Mouse (Mus musculus) hindbrain, postnatal 0 days (tissue): ENCODE measurements at regions not wholly inside any gene's neighbourhood (a gene's known extent, or its start where the extent isn't known, plus 50 kb on each side); places are given as distances from the start of the nearest gene placed in this dataset.

ENCODE experiments used
- ATAC-seq: fragments of 200-750 bp; cut with Nextera tagmentation; 2 replicates; pipeline ENCODE4 v1.8.0; 2017; ENCODE audit warnings: mild to moderate bottlenecking, moderate TSS enrichment, moderate library complexity
- DNase-seq: peaks from one replicate; pipeline ENCODE4 v3.0.0-alpha.2; 2015; ENCODE audit warnings: low spot score
- H3K27ac ChIP-seq: fragments of 300-500 bp; sonication (generic); 2 replicates; pipeline ENCODE4 v1.5.1; 2014; ENCODE audit warnings: mild to moderate bottlenecking
- H3K27me3 ChIP-seq: fragments of 300-500 bp; sonication (generic); 2 replicates; pipeline ENCODE4 v1.6.1; 2014; ENCODE audit warnings: low read length, mixed read lengths; ENCODE audit not compliant: insufficient read depth
- H3K36me3 ChIP-seq: fragments of 300-500 bp; sonication (generic); 2 replicates; pipeline ENCODE4 v1.6.1; 2014; ENCODE audit warnings: low read length, mixed read lengths; ENCODE audit not compliant: insufficient read depth
- H3K4me1 ChIP-seq: fragments of 300-500 bp; sonication (generic); 2 replicates; pipeline ENCODE4 v1.6.1; 2014; ENCODE audit warnings: antibody characterized with exemption, low read length, mixed read lengths; ENCODE audit not compliant: insufficient read depth
- H3K4me2 ChIP-seq: fragments of 300-500 bp; sonication (generic); 2 replicates; pipeline ENCODE4 v1.6.1; 2014; ENCODE audit warnings: low read depth, mild to moderate bottlenecking, low read length, moderate library complexity, mixed read lengths
- H3K4me3 ChIP-seq: fragments of 300-500 bp; sonication (generic); 2 replicates; pipeline ENCODE4 v1.5.1; 2014; ENCODE audit warnings: low read length
- H3K9ac ChIP-seq: fragments of 300-500 bp; sonication (generic); replicated peaks from 2 replicates; pipeline ENCODE4 v1.6.1; 2014; ENCODE audit warnings: mild to moderate bottlenecking, low read length, moderate library complexity, mixed read lengths
- H3K9me3 ChIP-seq: fragments of 300-500 bp; sonication (generic); 2 replicates; pipeline ENCODE4 v1.6.1; 2016; ENCODE audit warnings: low read length, mixed read lengths
- CTCF ChIP-seq: IDR thresholded peaks from 2 replicates; pipeline ENCODE4 v1.5.1; 2016; ENCODE audit warnings: antibody characterized with exemption, control low read depth, low read depth
- WGBS: fragments of 180-500 bp; shearing (Covaris S2); extraction: QIAGEN DNeasy Blood & Tissue Kit; methylation state at CpG from one replicate; pipeline ENCODE4 v1.1.7; 2014; 5-methylcytosine and 5-hydroxymethylcytosine counted together

DNA sequence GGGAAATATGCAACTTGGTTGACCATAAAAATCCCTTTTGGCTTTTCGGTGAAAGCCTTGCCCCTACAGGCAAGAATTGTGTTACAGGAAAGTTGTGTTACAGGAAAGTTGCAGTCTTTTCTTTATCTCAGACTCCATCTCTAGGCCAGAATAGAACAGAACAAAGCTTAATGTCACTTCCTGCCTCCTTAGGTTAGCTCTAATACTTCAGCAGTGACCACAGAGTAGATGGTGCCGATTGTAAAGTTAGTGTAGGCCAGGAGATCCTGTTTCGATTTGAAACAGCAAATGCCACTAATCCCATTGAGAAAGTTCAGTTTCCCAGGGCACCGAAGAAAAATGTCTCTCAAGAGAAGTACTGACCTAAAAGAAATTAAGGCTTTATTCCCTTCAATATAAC lies 170.3 kb upstream of the Agr3 start:
- 80% methylated on average over 4 of the region's 4 CpGs for WGBS
- DNase-seq (no peak), ATAC-seq (no peak)
- no peak overlapping the region for H3K9ac ChIP-seq
- H3K27ac ChIP-seq: no peak overlapping the region
- H3K36me3 ChIP-seq: no peaks in the 10 kb centered on the region
- no peak for TF ChIP-seq CTCF
- H3K4me2 ChIP-seq: no peak overlapping the region
- 0 out of 2 replicates have a peak, but pooled peaks cover 3% of the 10 kb centered on the region for H3K9me3 ChIP-seq
- H3K4me3 ChIP-seq: no peak overlapping the region
- no peaks in the 10 kb centered on the region for H3K27me3 ChIP-seq
- H3K4me1 ChIP-seq: no peaks in the 10 kb centered on the region

DNA sequence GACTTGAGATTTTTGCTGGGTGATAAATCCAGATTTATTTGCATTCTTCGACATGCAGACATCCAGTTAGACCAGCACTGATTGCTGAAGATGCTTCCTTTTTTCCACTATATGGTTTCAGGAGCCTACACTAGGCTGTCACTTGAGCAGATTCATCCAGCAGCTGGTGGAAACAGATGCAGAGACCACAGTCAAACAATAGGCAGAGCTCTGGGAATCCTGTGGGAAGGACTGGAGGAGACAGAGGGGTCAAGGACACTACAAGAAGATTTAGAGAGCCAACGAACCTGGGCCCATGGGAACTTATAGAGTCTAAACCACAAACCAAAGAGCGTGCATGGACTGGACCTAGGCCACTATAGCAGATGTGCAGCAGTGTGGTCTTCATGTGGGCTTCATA lies 177.4 kb upstream of the Agr3 start:
- DNase-seq: no peak
- no peak for TF ChIP-seq CTCF

DNA sequence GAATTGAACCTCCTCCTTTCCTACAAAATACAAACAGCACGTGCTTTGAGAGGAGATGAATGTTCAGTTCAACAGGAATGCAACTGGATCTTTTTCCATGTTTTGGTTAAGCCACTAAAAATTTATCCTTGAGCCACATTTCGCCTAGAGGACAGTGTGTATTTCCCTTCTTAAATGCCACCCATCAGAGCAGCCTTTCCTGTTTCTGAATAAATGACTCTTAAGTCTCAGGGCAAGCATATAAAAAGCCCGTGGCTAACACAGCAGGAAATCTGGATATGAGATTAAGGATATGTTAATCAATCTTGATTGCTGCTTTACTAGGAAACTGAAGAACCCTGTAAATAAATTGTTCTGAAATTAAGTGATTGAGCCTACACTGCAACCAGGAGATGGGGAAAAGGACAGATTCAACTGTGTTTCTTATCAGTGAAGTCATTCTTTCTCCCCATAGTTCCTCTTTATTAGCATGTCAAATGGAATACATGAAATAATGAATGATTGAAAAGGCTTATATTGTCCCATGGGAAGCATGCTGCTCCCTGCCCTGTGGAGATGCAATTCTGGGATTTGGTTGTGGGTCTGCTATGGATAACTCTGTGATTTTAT lies 178.6 kb upstream of the Agr3 start:
- WGBS: 48% methylated on average over 3 of the region's 3 CpGs
- Histone ChIP-seq H3K27ac (no peak overlapping the region), H3K9me3 (no peaks in the 10 kb centered on the region), H3K36me3 (no peaks in the 10 kb centered on the region), H3K4me3 (no peak overlapping the region), H3K4me2 (no peak overlapping the region), H3K9ac (no peak overlapping the region), H3K27me3 (no peaks in the 10 kb centered on the region), H3K4me1 (no peaks in the 10 kb centered on the region)
- no peak for TF ChIP-seq CTCF
- DNase-seq (no peak), ATAC-seq (no peak)

More for the DNA sequence above, 177.4 kb upstream of the Agr3 start:
- no peaks in the 10 kb centered on the region for H3K9me3 ChIP-seq
- no peaks in the 10 kb centered on the region for H3K36me3 ChIP-seq
- no peaks in the 10 kb centered on the region for H3K27me3 ChIP-seq
- ATAC-seq: no peak
- H3K9ac ChIP-seq: no peak overlapping the region
- no peak overlapping the region for H3K4me2 ChIP-seq
- 74% methylated on average over 3 of the region's 3 CpGs for WGBS
- H3K4me1 ChIP-seq: no peaks in the 10 kb centered on the region
- H3K4me3 ChIP-seq: no peak overlapping the region
- H3K27ac ChIP-seq: no peak overlapping the region

DNA sequence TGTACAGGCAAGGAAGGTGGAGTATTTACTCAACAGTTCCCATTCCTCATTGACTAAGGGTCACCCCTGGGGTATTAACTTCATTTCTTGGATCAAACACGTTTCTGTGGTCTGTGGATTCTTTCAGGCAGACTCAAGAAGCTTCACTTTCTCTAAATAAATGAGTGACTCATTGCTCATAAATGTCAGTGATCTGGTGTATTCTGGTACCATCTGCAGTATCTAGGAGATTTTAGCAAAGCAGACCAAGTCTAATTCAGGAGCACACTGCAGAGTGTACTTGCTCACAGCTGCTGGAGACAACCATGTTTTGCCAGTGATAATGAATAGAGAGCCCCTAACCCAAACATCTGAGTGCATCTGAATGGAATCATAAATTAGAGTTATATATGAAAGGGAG lies 182.7 kb upstream of the Agr3 start:
- ATAC-seq (no peak), DNase-seq (no peak)
- no peaks in the 10 kb centered on the region for H3K9me3 ChIP-seq
- no peaks in the 10 kb centered on the region for H3K36me3 ChIP-seq
- no peak for TF ChIP-seq CTCF
- H3K27ac ChIP-seq: no peak overlapping the region
- no peak overlapping the region for H3K4me3 ChIP-seq
- WGBS: 43% methylated on average over 1 of the region's 1 CpGs
- H3K4me1 ChIP-seq: no peaks in the 10 kb centered on the region
- no peak overlapping the region for H3K9ac ChIP-seq
- no peaks in the 10 kb centered on the region for H3K27me3 ChIP-seq
- H3K4me2 ChIP-seq: no peak overlapping the region

DNA sequence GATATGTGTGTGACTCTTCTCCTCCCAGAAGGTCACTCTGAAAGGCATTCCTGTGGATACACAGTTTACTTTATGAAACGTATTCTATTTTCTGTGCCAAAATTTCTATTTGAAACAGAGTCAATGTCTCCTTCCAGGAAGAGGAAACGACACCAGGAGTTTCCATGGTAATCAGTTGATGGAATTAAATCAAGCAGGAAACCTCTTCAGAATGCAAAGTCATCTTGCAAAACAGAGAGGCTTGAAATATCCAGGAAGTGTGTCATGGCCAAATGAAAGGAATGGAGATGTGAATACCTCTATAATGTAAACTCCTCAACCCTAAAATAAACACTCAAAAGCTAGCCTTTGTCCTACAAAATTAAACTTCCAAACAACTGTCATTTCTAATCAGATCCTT lies 189.0 kb upstream of the Agr3 start:
- Histone ChIP-seq H3K9ac (no peak overlapping the region), H3K27ac (no peak overlapping the region), H3K4me1 (no peaks in the 10 kb centered on the region), H3K9me3 (no peaks in the 10 kb centered on the region), H3K36me3 (no peaks in the 10 kb centered on the region), H3K4me3 (no peak overlapping the region), H3K4me2 (no peak overlapping the region), H3K27me3 (no peaks in the 10 kb centered on the region)
- no peak for ATAC-seq
- WGBS: 16% methylated on average over 2 of the region's 2 CpGs
- TF ChIP-seq CTCF: no peak
- DNase-seq: no peak

DNA sequence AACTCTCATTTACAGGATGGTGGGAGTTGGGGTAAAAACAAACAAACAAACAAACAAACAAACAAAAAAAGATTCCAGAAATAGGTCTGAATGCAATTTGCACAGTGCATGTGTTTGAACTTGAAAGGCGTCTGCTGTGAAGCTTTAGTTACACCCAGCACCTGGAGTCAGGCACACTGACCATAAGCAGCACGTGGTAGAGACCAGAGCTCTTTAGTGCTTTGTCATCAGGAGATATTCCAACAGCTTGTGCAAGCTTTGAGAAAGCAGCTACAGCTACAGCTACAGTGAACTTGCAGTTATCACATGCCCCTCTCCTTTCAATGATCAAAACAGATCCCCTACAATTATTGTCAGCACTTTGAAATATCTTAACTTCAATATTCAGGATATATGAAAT lies 190.4 kb upstream of the Agr3 start:
- TF ChIP-seq CTCF: no peak
- no peak overlapping the region for H3K27ac ChIP-seq
- WGBS: 68% methylated on average over 2 of the region's 2 CpGs

DNA sequence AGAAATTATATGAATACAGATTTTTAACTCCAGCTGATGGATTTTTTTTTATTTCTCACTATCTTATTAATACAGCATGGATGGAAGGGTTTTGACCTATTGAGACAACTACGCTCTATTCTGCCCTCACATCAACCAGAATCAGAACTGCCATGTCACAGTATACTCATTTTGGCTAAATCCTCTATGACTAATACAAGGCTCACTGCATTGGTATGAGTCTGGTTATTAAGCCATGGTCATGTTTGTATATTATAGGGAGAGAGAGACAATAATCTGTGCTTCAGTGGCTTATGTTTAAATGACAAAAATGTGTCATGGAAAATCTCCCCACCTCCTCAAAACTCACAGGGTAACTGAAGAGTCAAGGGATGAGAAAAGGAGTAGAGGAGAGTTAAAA lies 191.0 kb upstream of the Agr3 start:
- H3K36me3 ChIP-seq: no peaks in the 10 kb centered on the region
- no peak for DNase-seq
- H3K9ac ChIP-seq: no peak overlapping the region
- no peaks in the 10 kb centered on the region for H3K9me3 ChIP-seq
- H3K4me2 ChIP-seq: no peak overlapping the region
- H3K4me3 ChIP-seq: no peak overlapping the region
- H3K4me1 ChIP-seq: no peaks in the 10 kb centered on the region
- no peak for TF ChIP-seq CTCF
- H3K27ac ChIP-seq: no peak overlapping the region
- ATAC-seq: no peak
- WGBS: 95% methylated on average over 1 of the region's 1 CpGs
- H3K27me3 ChIP-seq: no peaks in the 10 kb centered on the region

More for the DNA sequence above, 190.4 kb upstream of the Agr3 start:
- no peak overlapping the region for H3K4me2 ChIP-seq
- H3K36me3 ChIP-seq: no peaks in the 10 kb centered on the region
- H3K9ac ChIP-seq: no peak overlapping the region
- ATAC-seq (no peak), DNase-seq (no peak)
- no peaks in the 10 kb centered on the region for H3K4me1 ChIP-seq
- H3K9me3 ChIP-seq: no peaks in the 10 kb centered on the region
- no peak overlapping the region for H3K4me3 ChIP-seq
- H3K27me3 ChIP-seq: no peaks in the 10 kb centered on the region
